Mouse (Mus musculus): Measurements from ENCODE around the gene Shmt2. TPM values are rescaled to one million over a fixed set of nuclear protein-coding genes. Genes with fewer than 3 reads are reported as not detected.

Shmt2 gene
- polyA plus RNA-seq (2014; fragmentation: Nextera tagmentation; extraction: Ambion mirVana) = 112 and 123 TPM in 2 replicates

GRCm38 (mm10) chr10:127522088-127522581, at the start of gene Shmt2:
Shmt2 (minus strand) TSS chr10:127522444.
- peak within 1 kb of the TSS; percentile 52 for H3K4me3 ChIP-seq (ENCODE audit: low read depth, low read length)
- peaks cover 26% of the 10 kb centered on the region for H3K4me1 ChIP-seq (replicated peaks; ENCODE audit: control insufficient read depth, insufficient read depth, low read length)
- peak within 1 kb of the TSS; percentile 71 for H3K9ac ChIP-seq (ENCODE audit: low read length)
- under 1% methylated on average over 21 of the region's 21 CpGs for WGBS
- ATAC-seq (replicated peaks; ENCODE audit: low FRiP score) = peak; percentile 65
- H3K4me2 ChIP-seq (ENCODE audit: low read depth, low read length, severe bottlenecking) = peak within 1 kb of the TSS; percentile 94
- no peaks in the 10 kb centered on the region for H3K9me3 ChIP-seq (ENCODE audit: control insufficient read depth, low read length)
- H3K36me3 ChIP-seq (ENCODE audit: control insufficient read depth, insufficient read depth, low read length) = peaks cover 12% of the 10 kb centered on the region
- H3K27ac ChIP-seq (ENCODE audit: low read depth, low read length) = no peak within 1 kb of the TSS
- H3K27me3 ChIP-seq (ENCODE audit: control insufficient read depth, insufficient read depth, low read length) = peaks cover 37% of the 10 kb centered on the region
- peak; percentile 93 for DNase-seq (ENCODE audit: low spot score)

GRCm38 (mm10) chr10:127570937-127571641, 48.8 kb upstream of the Shmt2 start:
- Histone ChIP-seq H3K9me3 (ENCODE audit: control insufficient read depth, low read length) (no peaks in the 10 kb centered on the region), H3K4me1 (replicated peaks; ENCODE audit: control insufficient read depth, insufficient read depth, low read length) (no peaks in the 10 kb centered on the region), H3K27ac (ENCODE audit: low read depth, low read length) (no peak overlapping the region), H3K36me3 (ENCODE audit: control insufficient read depth, insufficient read depth, low read length) (peaks cover 18% of the 10 kb centered on the region), H3K27me3 (ENCODE audit: control insufficient read depth, insufficient read depth, low read length) (no peaks in the 10 kb centered on the region), H3K4me3 (ENCODE audit: low read depth, low read length) (no peak overlapping the region), H3K9ac (ENCODE audit: low read length) (no peak overlapping the region), H3K4me2 (ENCODE audit: low read depth, low read length, severe bottlenecking) (no peak overlapping the region)
- ATAC-seq (replicated peaks; ENCODE audit: low FRiP score) (no peak), DNase-seq (ENCODE audit: low spot score) (no peak)
- WGBS = 92% methylated on average over 17 of the region's 17 CpGs

GRCm38 (mm10) chr10:127570384-127570783, 48.1 kb upstream of the Shmt2 start:
- Histone ChIP-seq H3K27ac (ENCODE audit: low read depth, low read length) (no peak overlapping the region), H3K4me3 (ENCODE audit: low read depth, low read length) (no peak overlapping the region), H3K9ac (ENCODE audit: low read length) (no peak overlapping the region), H3K36me3 (ENCODE audit: control insufficient read depth, insufficient read depth, low read length) (peaks cover 15% of the 10 kb centered on the region), H3K27me3 (ENCODE audit: control insufficient read depth, insufficient read depth, low read length) (no peaks in the 10 kb centered on the region), H3K4me1 (replicated peaks; ENCODE audit: control insufficient read depth, insufficient read depth, low read length) (no peaks in the 10 kb centered on the region), H3K9me3 (ENCODE audit: control insufficient read depth, low read length) (no peaks in the 10 kb centered on the region), H3K4me2 (ENCODE audit: low read depth, low read length, severe bottlenecking) (no peak overlapping the region)
- ATAC-seq (replicated peaks; ENCODE audit: low FRiP score) = no peak
- DNase-seq (ENCODE audit: low spot score) = no peak
- 87% methylated on average over 6 of the region's 6 CpGs for WGBS

- no peaks in the 10 kb centered on the region for H3K4me1 ChIP-seq (replicated peaks; ENCODE audit: control insufficient read depth, insufficient read depth, low read length)
- peak; percentile 51; the same call in 1 of the 2 replicates for ATAC-seq (replicated peaks; ENCODE audit: low FRiP score)
These were observed 47.2 kb upstream of the Shmt2 start for GRCm38 (mm10) chr10:127569450-127569849.

GRCm38 (mm10) chr10:127566553-127567326, 44.5 kb upstream of the Shmt2 start:
- H3K4me1 ChIP-seq (replicated peaks; ENCODE audit: control insufficient read depth, insufficient read depth, low read length) = no peaks in the 10 kb centered on the region
- H3K27ac ChIP-seq (ENCODE audit: low read depth, low read length) = no peak overlapping the region
- H3K4me3 ChIP-seq (ENCODE audit: low read depth, low read length) = no peak overlapping the region
- no peak for ATAC-seq (replicated peaks; ENCODE audit: low FRiP score)
- no peak for DNase-seq (ENCODE audit: low spot score)
- peaks cover 6% of the 10 kb centered on the region; the same call in 1 of the 2 replicates for H3K36me3 ChIP-seq (ENCODE audit: control insufficient read depth, insufficient read depth, low read length)
- WGBS = 96% methylated on average over 28 of the region's 28 CpGs
- no peak overlapping the region for H3K4me2 ChIP-seq (ENCODE audit: low read depth, low read length, severe bottlenecking)
- no peak overlapping the region for H3K9ac ChIP-seq (ENCODE audit: low read length)
- H3K27me3 ChIP-seq (ENCODE audit: control insufficient read depth, insufficient read depth, low read length) = no peaks in the 10 kb centered on the region
- no peaks in the 10 kb centered on the region for H3K9me3 ChIP-seq (ENCODE audit: control insufficient read depth, low read length)

More at GRCm38 (mm10) chr10:127569450-127569849, 47.2 kb upstream of the Shmt2 start:
- Histone ChIP-seq H3K27me3 (ENCODE audit: control insufficient read depth, insufficient read depth, low read length) (no peaks in the 10 kb centered on the region), H3K36me3 (ENCODE audit: control insufficient read depth, insufficient read depth, low read length) (peaks cover 15% of the 10 kb centered on the region), H3K27ac (ENCODE audit: low read depth, low read length) (no peak overlapping the region), H3K4me3 (ENCODE audit: low read depth, low read length) (no peak overlapping the region), H3K9ac (ENCODE audit: low read length) (no peak overlapping the region), H3K9me3 (ENCODE audit: control insufficient read depth, low read length) (no peaks in the 10 kb centered on the region), H3K4me2 (ENCODE audit: low read depth, low read length, severe bottlenecking) (no peak overlapping the region)
- 48% methylated on average over 3 of the region's 3 CpGs for WGBS
- peak; percentile 84 for DNase-seq (ENCODE audit: low spot score)

- Histone ChIP-seq H3K9me3 (ENCODE audit: control insufficient read depth, low read length) (no peaks in the 10 kb centered on the region), H3K4me2 (ENCODE audit: low read depth, low read length, severe bottlenecking) (no peak overlapping the region), H3K4me1 (replicated peaks; ENCODE audit: control insufficient read depth, insufficient read depth, low read length) (no peaks in the 10 kb centered on the region), H3K27me3 (ENCODE audit: control insufficient read depth, insufficient read depth, low read length) (no peaks in the 10 kb centered on the region), H3K36me3 (ENCODE audit: control insufficient read depth, insufficient read depth, low read length) (peaks cover 8% of the 10 kb centered on the region; the same call in 1 of the 2 replicates), H3K4me3 (ENCODE audit: low read depth, low read length) (no peak overlapping the region), H3K27ac (ENCODE audit: low read depth, low read length) (no peak overlapping the region), H3K9ac (ENCODE audit: low read length) (no peak overlapping the region)
- WGBS = 71% methylated on average over 13 of the region's 13 CpGs
- DNase-seq (ENCODE audit: low spot score) (no peak), ATAC-seq (replicated peaks; ENCODE audit: low FRiP score) (no peak)
These were observed 42.1 kb upstream of the Shmt2 start for GRCm38 (mm10) chr10:127564301-127564700.

- H3K9me3 ChIP-seq (ENCODE audit: control insufficient read depth, low read length) = no peaks in the 10 kb centered on the region
- H3K4me2 ChIP-seq (ENCODE audit: low read depth, low read length, severe bottlenecking) = no peak overlapping the region
- 80% methylated on average over 8 of the region's 8 CpGs for WGBS
- H3K36me3 ChIP-seq (ENCODE audit: control insufficient read depth, insufficient read depth, low read length) = peaks cover 6% of the 10 kb centered on the region; the same call in 1 of the 2 replicates
- H3K27ac ChIP-seq (ENCODE audit: low read depth, low read length) = no peak overlapping the region
- H3K9ac ChIP-seq (ENCODE audit: low read length) = no peak overlapping the region
- DNase-seq (ENCODE audit: low spot score) (no peak), ATAC-seq (replicated peaks; ENCODE audit: low FRiP score) (no peak)
- no peak overlapping the region for H3K4me3 ChIP-seq (ENCODE audit: low read depth, low read length)
- no peaks in the 10 kb centered on the region for H3K4me1 ChIP-seq (replicated peaks; ENCODE audit: control insufficient read depth, insufficient read depth, low read length)
- H3K27me3 ChIP-seq (ENCODE audit: control insufficient read depth, insufficient read depth, low read length) = no peaks in the 10 kb centered on the region
These were observed 41.6 kb upstream of the Shmt2 start for GRCm38 (mm10) chr10:127563840-127564239.

GRCm38 (mm10) chr10:127561145-127561544, 38.9 kb upstream of the Shmt2 start:
- H3K4me1 ChIP-seq (replicated peaks; ENCODE audit: control insufficient read depth, insufficient read depth, low read length) = no peaks in the 10 kb centered on the region
- no peak for ATAC-seq (replicated peaks; ENCODE audit: low FRiP score)
- DNase-seq (ENCODE audit: low spot score) = no peak
- H3K27me3 ChIP-seq (ENCODE audit: control insufficient read depth, insufficient read depth, low read length) = no peaks in the 10 kb centered on the region
- no peak overlapping the region for H3K27ac ChIP-seq (ENCODE audit: low read depth, low read length)
- H3K4me3 ChIP-seq (ENCODE audit: low read depth, low read length) = no peak overlapping the region
- no peak overlapping the region for H3K9ac ChIP-seq (ENCODE audit: low read length)
- H3K9me3 ChIP-seq (ENCODE audit: control insufficient read depth, low read length) = no peaks in the 10 kb centered on the region
- H3K4me2 ChIP-seq (ENCODE audit: low read depth, low read length, severe bottlenecking) = no peak overlapping the region
- peaks cover 22% of the 10 kb centered on the region for H3K36me3 ChIP-seq (ENCODE audit: control insufficient read depth, insufficient read depth, low read length)
